ENCODE assay signal across 23 mouse cellular contexts in genomic region chr4:9993871-9994270, GRCm38 (mm10).
"Had no signal": no experiment of that assay in that cellular context is flagged by ENCODE, and none has a peak within 500 bp of the region (broad histone marks: within the 10 kb centered on the region; RNA-seq: fewer than 3 reads in every experiment).

No protein-coding gene starts in this region.

- DNase-seq: cerebellum, adult 9-11 months; cerebellum, postnatal 10 days; cerebellum, postnatal 14 days; cerebellum, postnatal 25 days; embryo, embryonic 11 days; forebrain, postnatal 0 days; gastrocnemius, adult 2 months; gastrocnemius, postnatal 10 days; gastrocnemius, postnatal 14 days; gastrocnemius, postnatal 25 days; gastrocnemius, postnatal 36 days; heart, adult 18-20 months; heart, adult 2 months had no signal

- H3K36me3 ChIP-seq: embryonic facial prominence, embryonic 10.5 days; embryonic facial prominence, embryonic 12.5 days; embryonic facial prominence, embryonic 13.5 days; embryonic facial prominence, embryonic 15.5 days; forebrain, embryonic 10.5 days; forebrain, embryonic 12.5 days; forebrain, embryonic 15.5 days; heart, embryonic 10.5 days had no signal

- H3K27ac ChIP-seq: embryonic facial prominence, embryonic 10.5 days; embryonic facial prominence, embryonic 12.5 days; embryonic facial prominence, embryonic 13.5 days; embryonic facial prominence, embryonic 15.5 days; forebrain, embryonic 10.5 days; forebrain, embryonic 12.5 days; forebrain, embryonic 13.5 days; forebrain, embryonic 15.5 days; gastrocnemius, adult 2 months; heart, adult 2 months; heart, embryonic 10.5 days had no signal

- H3K27me3 ChIP-seq: embryonic facial prominence, embryonic 12.5 days; embryonic facial prominence, embryonic 13.5 days; embryonic facial prominence, embryonic 15.5 days; forebrain, embryonic 12.5 days; forebrain, embryonic 13.5 days; forebrain, embryonic 15.5 days had no signal

- H3K9me3 ChIP-seq: embryonic facial prominence, embryonic 10.5 days; embryonic facial prominence, embryonic 12.5 days; embryonic facial prominence, embryonic 13.5 days; embryonic facial prominence, embryonic 15.5 days; forebrain, embryonic 10.5 days; forebrain, embryonic 12.5 days; forebrain, embryonic 13.5 days; forebrain, embryonic 15.5 days; heart, embryonic 10.5 days had no signal

- H3K4me3 ChIP-seq: embryonic facial prominence, embryonic 10.5 days; embryonic facial prominence, embryonic 12.5 days; embryonic facial prominence, embryonic 13.5 days; embryonic facial prominence, embryonic 15.5 days; erythroblast, embryonic 14.5 days; forebrain, embryonic 10.5 days; forebrain, embryonic 12.5 days; forebrain, embryonic 13.5 days; forebrain, embryonic 15.5 days; gastrocnemius, adult 2 months; heart, adult 2 months; heart, embryonic 10.5 days had no signal

- H3K9ac ChIP-seq: embryonic facial prominence, embryonic 12.5 days; embryonic facial prominence, embryonic 13.5 days; embryonic facial prominence, embryonic 15.5 days; forebrain, embryonic 12.5 days; forebrain, embryonic 13.5 days; forebrain, embryonic 15.5 days; forebrain, postnatal 0 days had no signal

- H3K4me1 ChIP-seq: embryonic facial prominence, embryonic 10.5 days; embryonic facial prominence, embryonic 12.5 days; embryonic facial prominence, embryonic 13.5 days; embryonic facial prominence, embryonic 15.5 days; forebrain, embryonic 10.5 days; forebrain, embryonic 12.5 days; forebrain, embryonic 13.5 days; forebrain, embryonic 15.5 days; heart, embryonic 10.5 days had no signal
